Mouse (Mus musculus): ENCODE measurements around the gene Cyp2c40.
"Not testable (repeated sequence)": the region's sequence is repeated elsewhere in the genome, so short reads cannot be mapped to it uniquely, and the experiment has no call there.

Cyp2c40 gene

DNA sequence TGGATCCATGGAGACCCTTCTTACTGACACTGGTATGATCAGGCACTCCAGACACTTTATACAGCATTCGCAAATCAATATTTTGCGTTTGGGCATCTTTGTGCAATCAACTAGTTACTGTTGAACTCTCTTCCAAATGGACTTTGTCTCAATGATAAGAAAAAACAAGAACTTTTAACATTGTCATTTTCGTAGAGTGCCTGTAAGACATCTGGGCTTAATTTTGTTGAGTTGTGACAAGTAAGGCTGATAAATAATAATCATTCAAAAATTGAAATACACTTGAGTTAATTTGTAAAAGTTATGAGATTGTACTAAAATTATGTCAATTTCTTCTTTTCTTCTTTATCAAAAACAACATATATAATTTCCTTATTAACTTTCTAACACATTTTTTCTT, at the start of gene Cyp2c40:
Cyp2c40 (minus strand) TSS at position 101 of the 400 bp plus-strand sequence.
- not testable (repeated sequence) for DNase-seq

DNA sequence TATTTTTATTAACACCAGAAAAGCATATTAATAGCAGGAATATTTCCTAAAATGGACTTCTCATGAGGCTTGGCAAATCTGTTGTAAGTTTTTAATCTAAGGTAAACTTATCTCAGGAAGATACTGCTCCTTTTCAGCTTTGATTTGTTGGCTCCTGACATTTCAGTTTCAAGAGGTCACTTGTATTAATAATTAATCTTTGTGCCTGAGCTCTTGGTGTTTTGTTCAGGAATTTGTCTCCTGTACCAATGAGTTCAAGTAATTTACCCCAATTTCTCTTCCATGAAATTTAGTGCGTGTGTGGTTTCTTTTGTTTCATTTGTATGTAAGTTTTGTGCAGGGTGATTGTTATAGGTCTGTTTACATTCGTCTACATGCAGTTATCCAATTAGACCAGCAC, 8.3 kb upstream of the Cyp2c40 start:
- not testable (repeated sequence) for DNase-seq

DNA sequence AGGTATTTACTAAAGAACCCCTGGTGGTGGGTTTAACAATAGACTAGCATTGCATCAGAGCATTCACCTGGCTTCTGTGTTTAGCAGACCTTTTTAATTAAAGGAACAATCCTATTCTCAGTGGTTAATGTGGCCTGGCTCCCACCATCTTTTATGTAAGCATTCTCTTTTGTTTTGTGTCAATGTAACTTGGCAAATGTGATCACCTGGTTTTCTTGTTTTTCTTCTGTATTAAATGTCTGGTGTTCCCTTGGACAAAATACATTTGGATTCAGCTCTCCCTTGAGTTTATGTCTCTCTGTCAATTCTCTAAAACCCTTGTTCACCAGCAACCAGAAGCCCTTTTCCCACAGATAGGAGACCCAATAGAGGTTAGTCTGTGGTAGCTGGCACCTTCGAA, 3.8 kb upstream of the Cyp2c40 start:
- DNase-seq: not testable (repeated sequence)

DNA sequence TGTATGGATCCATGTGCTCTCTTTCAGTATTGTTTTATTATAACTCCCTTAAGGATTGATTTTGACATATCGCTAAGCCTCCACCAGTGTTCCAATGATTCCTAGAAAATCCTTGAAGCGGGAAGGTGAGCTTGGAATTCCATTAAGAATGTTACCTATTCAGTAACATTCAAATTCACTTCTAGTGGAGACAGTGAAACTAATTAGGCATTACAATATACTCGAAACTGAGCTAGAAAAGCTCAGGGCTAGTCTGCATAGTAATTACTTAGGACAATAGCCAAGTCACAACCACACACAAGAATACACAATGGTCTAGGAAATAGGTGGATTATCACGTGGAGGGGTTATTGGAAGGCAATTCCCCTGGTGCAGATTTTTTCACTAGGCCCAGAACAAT, 3.4 kb upstream of the Cyp2c40 start:
- not testable (repeated sequence) for DNase-seq

DNA sequence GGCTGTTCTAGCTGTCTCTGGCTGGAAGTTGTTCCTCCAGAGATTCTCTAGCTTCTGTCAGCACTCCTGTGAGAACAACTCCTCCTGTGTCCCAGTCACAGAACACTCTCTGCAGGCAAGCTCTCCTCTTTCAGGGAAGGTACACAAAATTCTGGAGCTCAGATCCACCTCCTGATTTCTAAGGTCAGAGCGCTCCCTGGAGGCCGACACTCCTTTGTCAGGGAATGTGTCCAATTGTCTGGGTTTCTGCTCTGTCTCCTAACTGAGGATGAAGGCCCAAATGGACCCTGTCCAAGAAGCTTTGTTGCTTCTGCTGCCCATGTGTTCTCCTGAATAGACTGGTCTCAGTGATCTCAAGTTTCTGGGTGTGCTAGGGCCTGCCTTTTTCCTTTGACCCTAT, 27.2 kb downstream of the Cyp2c40 start:
- DNase-seq: not testable (repeated sequence)

DNA sequence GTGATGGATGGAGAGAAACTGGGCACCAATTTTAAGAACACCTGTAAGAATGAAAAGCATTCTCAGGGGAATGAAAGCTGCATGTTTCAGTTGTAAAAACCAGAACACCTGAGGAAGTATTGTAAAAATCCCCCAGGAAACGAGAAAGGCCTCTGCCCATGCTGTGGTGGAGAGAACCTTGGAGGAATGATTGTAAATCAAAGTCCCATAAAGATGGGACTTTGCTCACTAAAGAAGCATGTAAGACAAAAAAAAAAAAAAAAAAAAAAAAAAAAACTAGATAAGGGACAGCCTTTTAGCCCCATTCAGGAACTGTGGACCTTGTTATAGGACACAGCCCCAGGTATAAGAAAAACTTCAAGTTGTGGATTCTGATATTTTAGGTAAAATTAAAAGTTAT, 67.3 kb downstream of the Cyp2c40 start:
- no peak for DNase-seq

DNA sequence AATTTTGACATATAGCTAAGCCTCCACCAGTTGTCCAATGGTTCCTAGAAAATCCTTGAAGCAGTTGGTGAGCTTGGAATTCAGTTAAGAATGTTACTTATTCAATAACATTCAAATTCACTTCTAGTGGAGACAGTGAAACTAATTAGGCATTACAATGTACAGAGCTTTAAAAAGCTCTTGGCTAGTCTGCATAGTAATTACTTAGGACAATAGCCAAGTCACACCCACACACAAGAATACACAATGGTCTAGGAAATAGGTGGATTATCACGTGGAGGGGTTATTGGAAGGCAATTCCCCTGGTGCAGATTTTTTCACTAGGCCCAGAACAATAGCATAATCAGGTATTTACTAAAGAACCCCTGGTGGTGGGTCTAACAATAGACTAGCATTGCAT, 68.3 kb downstream of the Cyp2c40 start:
- not testable (repeated sequence) for DNase-seq

DNA sequence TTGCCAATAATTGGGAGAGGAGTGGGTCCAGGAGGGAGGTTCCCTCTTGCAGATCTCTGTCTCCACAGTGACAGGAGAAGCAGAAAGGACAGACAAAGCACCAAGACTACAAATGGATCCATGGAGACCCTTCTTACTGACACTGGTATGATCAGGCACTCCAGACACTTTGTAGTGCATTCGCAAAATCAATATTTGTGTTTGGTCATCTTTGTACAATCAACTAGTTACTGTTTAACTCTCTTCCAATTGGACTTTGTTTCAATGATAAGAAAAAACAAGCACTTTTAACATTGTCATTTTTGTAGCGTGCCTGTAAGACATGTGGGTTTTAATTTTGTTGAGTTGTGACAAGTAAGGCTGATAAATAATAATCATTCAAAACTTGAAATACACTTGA, 71.7 kb downstream of the Cyp2c40 start, which contains the start of gene Cyp2c68:
Cyp2c68 (minus strand) TSS at position 135 of the 400 bp plus-strand sequence.
- no peak for DNase-seq

All from right cerebral cortex, postnatal 25 days (tissue).